Mouse (Mus musculus) 416B (cell line): ENCODE measurements around the gene Psmd9.

Experiments
- DNase-seq: peaks from one replicate; pipeline ENCODE4 v3.0.0; 2011; ENCODE audit warnings: low read depth

Gene Psmd9

DNA sequence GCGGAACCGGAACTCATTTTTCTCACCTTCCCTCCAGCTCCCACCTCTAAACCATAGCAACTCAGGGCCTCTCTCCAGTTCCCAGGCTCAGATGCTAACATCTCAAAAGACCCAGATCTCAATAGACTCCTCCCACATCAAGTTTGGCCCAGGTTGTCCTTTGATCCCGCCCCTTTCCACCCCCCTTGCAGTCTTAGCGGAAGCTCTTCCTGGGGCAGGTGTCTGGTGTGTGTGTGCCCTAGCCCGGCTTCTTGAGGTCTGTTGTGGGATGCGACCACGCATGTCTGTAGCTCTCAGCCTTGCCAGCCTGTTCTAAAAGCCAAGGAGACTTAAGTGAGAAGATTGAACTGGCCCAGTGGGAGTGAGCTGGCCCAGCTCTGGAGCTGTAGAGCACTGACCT lies 18.6 kb upstream of the Psmd9 start:
- DNase-seq: no peak

- peak; percentile 92 for DNase-seq
Observed at GRCm38 (mm10) chr5:123151077-123151476, 18.1 kb upstream of the Psmd9 start.

DNA sequence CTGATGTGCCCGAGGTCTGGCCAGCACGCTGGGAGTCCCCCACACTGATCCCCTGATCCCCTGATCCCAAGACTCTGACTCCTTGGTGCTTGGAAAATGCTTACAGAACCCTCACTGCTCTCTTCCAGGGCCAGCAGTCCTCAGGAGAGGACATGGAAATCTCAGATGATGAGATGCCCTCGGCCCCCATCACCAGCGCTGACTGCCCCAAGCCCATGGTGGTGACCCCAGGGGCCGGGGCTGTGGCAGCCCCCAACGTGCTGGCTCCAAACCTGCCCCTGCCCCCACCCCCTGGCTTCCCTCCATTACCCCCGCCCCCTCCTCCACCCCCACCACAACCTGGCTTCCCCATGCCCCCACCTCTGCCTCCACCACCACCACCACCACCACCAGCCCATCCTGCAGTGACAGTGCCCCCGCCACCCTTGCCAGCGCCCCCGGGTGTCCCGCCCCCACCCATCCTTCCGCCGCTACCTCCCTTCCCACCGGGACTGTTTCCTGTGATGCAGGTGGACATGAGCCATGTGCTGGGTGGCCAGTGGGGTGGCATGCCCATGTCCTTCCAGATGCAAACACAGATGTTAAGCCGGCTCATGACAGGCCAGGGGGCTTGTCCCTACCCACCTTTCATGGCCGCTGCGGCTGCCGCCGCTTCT lies 17.4 kb upstream of the Psmd9 start:
- DNase-seq: no peak

- no peak for DNase-seq
Observed at GRCm38 (mm10) chr5:123152901-123153300, 16.3 kb upstream of the Psmd9 start.

- DNase-seq: peak; percentile 86
Observed at GRCm38 (mm10) chr5:123155425-123155824, 13.8 kb upstream of the Psmd9 start.

DNA sequence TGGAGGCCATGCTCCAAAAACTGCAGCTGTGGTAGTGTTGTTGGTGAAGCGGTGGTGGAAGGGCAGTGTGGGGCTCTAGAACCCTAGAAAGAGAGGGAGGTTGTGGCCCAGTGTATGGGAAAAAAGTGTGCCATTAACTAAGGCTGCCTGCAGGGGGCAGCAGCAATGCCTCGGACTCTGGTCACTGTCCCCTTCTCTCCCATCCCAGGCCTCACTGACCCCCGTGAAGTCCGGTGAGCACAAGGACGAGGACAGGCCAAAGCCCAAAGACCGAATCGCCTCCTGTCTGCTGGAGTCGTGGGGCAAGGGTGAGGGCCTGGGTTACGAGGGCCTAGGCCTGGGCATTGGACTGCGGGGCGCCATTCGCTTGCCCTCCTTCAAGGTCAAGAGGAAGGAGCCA lies 12.4 kb upstream of the Psmd9 start:
- no peak for DNase-seq

GRCm38 (mm10) chr5:123157972-123158371 lies 11.2 kb upstream of the Psmd9 start:
- DNase-seq: no peak

DNA sequence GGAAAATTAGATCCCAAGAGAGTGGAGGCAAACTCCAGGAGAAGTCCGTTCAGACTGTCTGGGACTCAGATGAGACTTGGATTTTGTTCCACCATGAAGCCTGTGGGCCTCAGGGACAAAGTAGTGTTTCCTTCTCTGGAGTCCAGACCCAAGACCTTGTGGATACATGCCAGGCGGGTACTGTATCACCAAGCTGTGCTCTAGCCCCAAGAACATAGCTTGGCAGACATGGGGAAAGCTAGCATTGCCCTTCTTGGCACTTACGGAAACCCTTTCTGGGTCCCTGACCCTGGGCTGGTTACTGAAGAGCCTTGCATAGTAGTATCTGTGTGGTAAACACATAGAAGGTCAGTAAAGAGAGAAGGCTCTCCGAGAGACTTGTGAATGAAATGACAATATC lies 9.8 kb upstream of the Psmd9 start:
- DNase-seq: no peak

DNA sequence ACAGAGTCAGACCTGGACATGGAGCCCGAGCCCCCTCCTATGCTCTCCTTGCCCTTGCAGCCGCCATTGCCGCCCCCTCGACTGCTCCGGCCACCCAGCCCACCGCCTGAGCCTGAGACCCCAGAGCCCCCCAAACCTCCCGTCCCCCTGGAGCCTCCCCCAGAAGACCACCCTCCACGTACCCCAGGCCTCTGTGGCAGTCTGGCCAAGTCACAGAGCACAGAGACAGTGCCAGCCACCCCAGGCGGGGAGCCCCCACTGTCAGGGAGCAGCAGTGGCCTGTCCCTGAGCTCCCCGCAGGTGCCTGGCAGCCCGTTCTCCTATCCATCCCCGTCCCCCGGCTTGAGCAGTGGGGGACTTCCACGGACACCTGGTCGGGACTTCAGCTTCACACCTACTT lies 9.3 kb upstream of the Psmd9 start:
- DNase-seq: no peak

GRCm38 (mm10) chr5:123160341-123160740 lies 8.9 kb upstream of the Psmd9 start:
- no peak for DNase-seq

GRCm38 (mm10) chr5:123162942-123163341 lies 6.3 kb upstream of the Psmd9 start:
- DNase-seq: no peak

GRCm38 (mm10) chr5:123166437-123166836 lies 2.8 kb upstream of the Psmd9 start:
- no peak for DNase-seq

- no peak for DNase-seq
Observed at GRCm38 (mm10) chr5:123167591-123167990, 1.6 kb upstream of the Psmd9 start.

DNA sequence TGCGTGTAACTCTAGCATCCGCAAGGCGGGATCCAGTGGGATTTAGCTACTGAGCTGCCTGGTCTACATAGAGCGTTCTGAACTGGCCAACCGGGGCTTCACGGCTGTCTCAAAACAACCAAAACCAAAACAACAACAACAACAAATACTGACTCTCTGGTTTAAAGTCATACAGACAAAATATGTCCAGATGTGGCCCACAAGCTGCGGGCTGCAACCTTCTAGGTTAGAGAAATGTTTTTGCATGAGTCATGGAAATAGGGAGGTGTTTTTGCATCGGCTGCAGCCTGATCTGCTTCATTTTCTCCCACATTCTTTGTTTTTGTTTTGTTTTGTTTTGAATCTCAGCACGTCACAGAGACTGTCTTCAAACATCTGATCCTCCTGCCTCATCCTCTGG lies 1.2 kb downstream of the Psmd9 start:
- no peak for DNase-seq

- peak; percentile 80 for DNase-seq
Observed at GRCm38 (mm10) chr5:123171646-123172350, 2.6 kb downstream of the Psmd9 start.

GRCm38 (mm10) chr5:123178792-123179191 lies 9.6 kb downstream of the Psmd9 start:
- DNase-seq: no peak

GRCm38 (mm10) chr5:123180390-123180789 lies 11.2 kb downstream of the Psmd9 start:
- DNase-seq: no peak

- no peak for DNase-seq
Observed at GRCm38 (mm10) chr5:123181536-123181935, 12.3 kb downstream of the Psmd9 start.

DNA sequence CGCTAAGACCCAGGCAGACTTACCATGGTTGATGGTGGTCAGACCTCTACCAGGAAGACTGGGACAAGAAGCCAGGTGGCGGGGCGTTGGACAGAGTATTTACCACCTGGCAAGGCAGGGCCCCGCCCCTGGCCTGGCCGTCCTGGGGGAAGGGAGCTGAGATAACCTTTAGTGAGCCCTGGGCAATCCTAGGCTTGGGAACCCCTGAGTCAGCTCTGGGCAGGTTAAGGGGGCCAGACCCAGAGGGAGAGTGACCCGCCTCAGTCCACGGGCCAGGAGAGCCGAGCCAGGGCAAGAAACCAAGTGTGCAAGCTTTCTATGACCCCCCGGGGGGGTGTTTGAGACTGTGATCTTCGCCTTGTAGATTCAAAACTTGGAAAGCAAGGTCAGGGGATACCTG lies 13.4 kb downstream of the Psmd9 start, which contains the start of gene Hpd:
Gene Hpd, minus strand, starts transcription at position 77 of the 400 bp plus-strand sequence.
- DNase-seq: no peak

DNA sequence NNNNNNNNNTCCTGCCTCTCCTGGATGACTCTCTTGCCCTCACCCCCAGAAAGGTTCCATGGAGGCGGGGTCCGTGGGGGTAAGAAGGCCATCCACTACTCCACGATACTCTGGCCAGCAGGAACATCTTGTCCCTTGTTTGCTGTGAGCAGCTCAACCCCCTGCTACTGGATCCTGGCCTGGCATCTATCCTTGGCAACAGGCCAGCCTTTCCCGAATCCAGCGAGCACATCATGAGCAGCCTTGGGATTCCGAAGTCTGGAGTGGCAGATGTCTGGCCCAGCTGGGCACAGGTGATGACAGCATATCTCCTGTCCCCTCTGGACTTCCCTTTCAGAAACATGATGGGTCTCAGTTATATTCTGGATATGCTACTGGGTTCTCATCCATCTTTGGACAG lies 16.8 kb downstream of the Psmd9 start:
- DNase-seq: no peak

DNA sequence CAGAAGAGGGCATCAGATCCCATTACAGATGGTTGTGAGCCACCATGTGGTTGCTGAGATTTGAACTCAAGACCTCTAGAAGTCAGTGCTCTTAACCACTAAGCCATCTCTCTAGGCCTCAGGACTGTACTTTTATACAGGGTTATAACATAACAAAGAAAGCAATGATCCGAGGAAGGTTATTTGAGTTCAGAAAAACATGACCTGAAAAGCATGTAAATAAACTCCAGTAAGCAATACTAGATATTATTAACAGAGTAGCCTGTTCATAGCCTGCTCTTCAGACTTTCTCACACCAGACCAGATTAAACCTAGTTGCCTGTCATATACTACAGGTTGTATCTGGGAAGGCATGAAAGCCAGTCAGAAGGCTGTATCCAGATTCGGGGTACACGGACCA lies 18.1 kb downstream of the Psmd9 start:
- no peak for DNase-seq

DNA sequence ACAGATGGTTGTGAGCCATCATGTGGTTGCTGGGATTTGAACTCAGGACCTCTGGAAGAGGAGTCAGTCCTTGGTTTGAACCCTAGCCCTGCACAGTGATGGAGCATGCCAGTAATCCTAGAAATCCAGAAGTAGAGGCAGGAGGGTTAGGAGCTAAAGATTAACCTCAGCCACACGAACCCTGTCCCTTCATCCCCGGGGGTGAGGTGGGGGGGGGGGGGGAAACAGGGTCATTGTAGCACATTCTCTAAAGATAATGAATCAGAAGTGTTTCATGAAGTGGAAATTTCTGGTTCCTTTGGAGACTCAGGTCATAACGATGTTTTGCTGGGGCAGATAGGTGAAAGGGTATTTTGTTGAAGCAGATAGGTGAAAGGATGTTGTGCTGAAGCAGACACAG lies 21.7 kb downstream of the Psmd9 start:
- no peak for DNase-seq

DNA sequence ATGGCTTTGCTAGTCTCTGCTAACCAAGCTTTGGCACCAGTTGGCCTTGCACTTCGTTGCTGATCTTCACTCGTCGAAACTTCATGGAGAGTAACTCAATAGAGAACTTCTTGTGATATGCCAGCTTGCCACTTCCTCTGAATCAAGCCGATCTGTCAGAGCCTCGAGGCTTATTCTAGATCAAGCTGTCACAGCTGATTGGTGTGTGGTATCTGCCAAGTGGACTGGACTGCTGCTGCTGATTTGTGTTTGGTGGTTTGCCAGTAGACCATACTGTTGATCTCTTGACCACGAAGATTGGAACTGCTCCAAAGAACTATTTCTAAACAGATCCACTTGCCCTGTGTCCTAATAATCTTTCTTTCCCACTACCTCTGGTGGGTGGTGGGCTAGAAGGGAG lies 22.2 kb downstream of the Psmd9 start:
- DNase-seq: peak; percentile 74

DNA sequence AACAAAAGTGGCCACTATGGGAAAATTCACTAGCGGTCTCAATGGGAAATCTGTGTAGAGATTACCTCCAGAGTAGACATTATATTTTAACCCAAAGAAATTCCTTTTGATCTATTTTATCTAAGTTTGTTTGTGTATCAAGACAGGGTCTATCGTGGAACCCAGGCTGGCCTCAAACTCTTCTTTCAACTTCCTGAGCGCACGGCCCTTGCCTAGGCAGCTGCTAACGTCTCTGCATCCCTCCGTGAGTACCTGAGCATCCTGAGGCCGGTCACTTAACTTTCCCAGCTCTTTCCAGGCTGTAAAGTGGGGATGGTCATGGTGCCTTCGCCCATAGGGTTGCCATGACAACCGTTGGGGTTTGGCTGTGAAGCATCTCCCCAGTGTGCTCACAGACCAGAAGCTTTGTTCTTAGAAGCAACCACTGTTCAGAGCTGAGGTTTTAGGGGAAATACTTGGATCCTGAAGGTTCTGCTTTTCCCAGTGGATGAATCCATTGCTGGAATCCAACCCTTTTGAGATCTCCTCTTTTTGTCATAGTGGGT lies 23.5 kb downstream of the Psmd9 start:
- no peak for DNase-seq
